Mouse (Mus musculus) CH12.LX (cell line): ENCODE measurements at regions not wholly inside any gene's neighbourhood (a gene's known extent, or its start where the extent isn't known, plus 50 kb on each side); places are given as distances from the start of the nearest gene placed in this dataset.

ENCODE experiments used
- DNase-seq: peaks from one replicate; pipeline ENCODE4 v3.0.0-alpha.2; 2013; ENCODE audit errors: extremely low read depth
- H3K27ac ChIP-seq: 2 replicates; pipeline ENCODE4 v1.5.1; 2012; ENCODE audit warnings: low read depth, mild to moderate bottlenecking, control low read depth, moderate library complexity; ENCODE audit not compliant: insufficient read depth
- H3K27me3 ChIP-seq: replicated peaks from 2 replicates; pipeline ENCODE3; 2012; ENCODE audit warnings: inconsistent platforms
- H3K36me3 ChIP-seq, 2 experiments: replicated peaks in 1 of 2; 2 replicates each; pipeline versions ENCODE3 to v1.6.1; 2012; ENCODE audit warnings: inconsistent platforms in 1 of 2, low read length in 1 of 2, mild to moderate bottlenecking in 1 of 2, mixed read lengths in 1 of 2, moderate library complexity in 1 of 2; ENCODE audit not compliant: control insufficient read depth in 1 of 2, insufficient read depth in 1 of 2
- H3K4me1 ChIP-seq, 2 experiments: 2 replicates each; pipeline ENCODE4 v1.6.1; 2012; ENCODE audit warnings: inconsistent platforms in 1 of 2, moderate library complexity in 1 of 2; ENCODE audit not compliant: insufficient read depth in 2 of 2, control insufficient read depth in 1 of 2
- H3K4me2 ChIP-seq: 2 replicates; pipeline ENCODE4 v1.6.1; 2012; ENCODE audit warnings: low read depth, mild to moderate bottlenecking, control low read depth; ENCODE audit not compliant: poor library complexity, insufficient read depth, severe bottlenecking
- H3K4me3 ChIP-seq, 3 experiments: fragments of 150-350 bp in 1 of 3; sonication (generic) in 1 of 3; replicated peaks in 1 of 3; 2 replicates each; pipeline versions ENCODE3 to v1.5.1; 2011 to 2012; ENCODE audit warnings: low read depth in 2 of 3, low read length in 2 of 3, mild to moderate bottlenecking in 2 of 3, moderate library complexity in 2 of 3, control low read depth in 1 of 3, improper control_type of control experiment in 1 of 3, inconsistent platforms in 1 of 3, mixed read lengths in 1 of 3; ENCODE audit not compliant: poor library complexity in 1 of 3
- H3K79me2 ChIP-seq: replicated peaks from 2 replicates; pipeline ENCODE4 v1.6.1; 2012; ENCODE audit warnings: mild to moderate bottlenecking, moderate library complexity; ENCODE audit not compliant: control insufficient read depth, poor library complexity, insufficient read depth, severe bottlenecking; ENCODE audit errors: extremely low read depth
- H3K9ac ChIP-seq: 2 replicates; pipeline ENCODE4 v1.6.1; 2012; ENCODE audit warnings: low read depth, mild to moderate bottlenecking, control low read depth, moderate library complexity; ENCODE audit not compliant: insufficient read depth
- H3K9me3 ChIP-seq: replicated peaks from 2 replicates; pipeline ENCODE3; 2012; ENCODE audit warnings: low read length, inconsistent platforms, mixed read lengths
- CHD1 ChIP-seq: IDR thresholded peaks from 2 replicates; pipeline ENCODE4 v1.6.1; 2012; ENCODE audit warnings: low read depth, low read length, improper control_type of control experiment, inconsistent platforms
- CHD2 ChIP-seq: IDR thresholded peaks from 2 replicates; pipeline ENCODE4 v1.6.1; 2011; ENCODE audit warnings: low read length, improper control_type of control experiment
- E2F4 ChIP-seq: IDR thresholded peaks from 2 replicates; pipeline ENCODE4 v1.6.1; 2011; ENCODE audit warnings: low read depth, low read length, improper control_type of control experiment; ENCODE audit not compliant: insufficient replicate concordance
- ELF1 ChIP-seq: IDR thresholded peaks from 2 replicates; pipeline ENCODE4 v1.6.1; 2014; ENCODE audit warnings: low read depth, mild to moderate bottlenecking, inconsistent platforms, low read length, improper control_type of control experiment
- ETS1 ChIP-seq: conservative IDR thresholded peaks from 2 replicates; pipeline ENCODE4 v1.6.1; 2012; ENCODE audit warnings: low read depth, mild to moderate bottlenecking, inconsistent platforms, low read length, improper control_type of control experiment, moderate library complexity
- HCFC1 ChIP-seq: IDR thresholded peaks from 2 replicates; pipeline ENCODE4 v1.6.1; 2012; ENCODE audit warnings: low read depth, mild to moderate bottlenecking, inconsistent platforms, low read length, improper control_type of control experiment
- JUN ChIP-seq: IDR thresholded peaks from 2 replicates; pipeline ENCODE4 v1.6.1; 2011; ENCODE audit warnings: low read depth, mild to moderate bottlenecking, low read length, improper control_type of control experiment, moderate library complexity; ENCODE audit not compliant: insufficient read depth
- KAT2A ChIP-seq: IDR thresholded peaks from 2 replicates; pipeline ENCODE4 v1.6.1; 2012; ENCODE audit warnings: low read length, improper control_type of control experiment, inconsistent platforms; ENCODE audit not compliant: insufficient replicate concordance
- MAX ChIP-seq: IDR thresholded peaks from 2 replicates; pipeline ENCODE4 v1.6.1; 2011; ENCODE audit warnings: low read length, improper control_type of control experiment
- MAZ ChIP-seq: IDR thresholded peaks from 2 replicates; pipeline ENCODE4 v1.6.1; 2012; ENCODE audit warnings: low read depth, mild to moderate bottlenecking, inconsistent platforms, low read length, improper control_type of control experiment, moderate library complexity
- MXI1 ChIP-seq: IDR thresholded peaks from 2 replicates; pipeline ENCODE4 v1.6.1; 2011; ENCODE audit warnings: mild to moderate bottlenecking, low read depth, low read length, improper control_type of control experiment
- MYC ChIP-seq: IDR thresholded peaks from 2 replicates; pipeline ENCODE4 v1.6.1; 2011; ENCODE audit warnings: low read depth, mild to moderate bottlenecking, improper control_type of control experiment, low read length
- PAX5 ChIP-seq: IDR thresholded peaks from 2 replicates; pipeline ENCODE4 v1.6.1; 2012; ENCODE audit warnings: low read length, inconsistent platforms, mixed read lengths
- POLR2A ChIP-seq: IDR thresholded peaks from 2 replicates; pipeline ENCODE4 v1.6.1; 2011; ENCODE audit warnings: low read depth, mild to moderate bottlenecking, improper control_type of control experiment, low read length
- POLR2AphosphoS2 ChIP-seq: IDR thresholded peaks from 2 replicates; pipeline ENCODE4 v1.6.1; 2011; ENCODE audit warnings: low read depth, low read length, improper control_type of control experiment
- RAD21 ChIP-seq: IDR thresholded peaks from 2 replicates; pipeline ENCODE4 v1.6.1; 2011; ENCODE audit warnings: low read depth, mild to moderate bottlenecking, low read length, improper control_type of control experiment, moderate library complexity
- RCOR1 ChIP-seq: conservative IDR thresholded peaks from 2 replicates; pipeline ENCODE4 v1.6.1; 2012; ENCODE audit warnings: low read depth, mild to moderate bottlenecking, inconsistent platforms, low read length, improper control_type of control experiment
- SIN3A ChIP-seq: IDR thresholded peaks from 2 replicates; pipeline ENCODE4 v1.6.1; 2012; ENCODE audit warnings: low read length, improper control_type of control experiment, inconsistent platforms
- SMC3 ChIP-seq: IDR thresholded peaks from 2 replicates; pipeline ENCODE4 v1.6.1; 2011; ENCODE audit warnings: low read depth, low read length, improper control_type of control experiment
- UBTF ChIP-seq: IDR thresholded peaks from 2 replicates; pipeline ENCODE4 v1.6.1; 2012; ENCODE audit warnings: low read depth, mild to moderate bottlenecking, inconsistent platforms, low read length, improper control_type of control experiment, moderate library complexity
- USF2 ChIP-seq: conservative IDR thresholded peaks from 2 replicates; pipeline ENCODE4 v1.6.1; 2011; ENCODE audit warnings: low read depth, low read length, improper control_type of control experiment
- ZC3H11A ChIP-seq: IDR thresholded peaks from 2 replicates; pipeline ENCODE4 v1.6.1; 2012; ENCODE audit warnings: low read depth, mild to moderate bottlenecking, inconsistent platforms, low read length, improper control_type of control experiment
- ZMIZ1 ChIP-seq: IDR thresholded peaks from 2 replicates; pipeline ENCODE4 v1.6.1; 2012; ENCODE audit warnings: low read depth, mild to moderate bottlenecking, inconsistent platforms, low read length, improper control_type of control experiment
- ZNF384 ChIP-seq: IDR thresholded peaks from 2 replicates; pipeline ENCODE4 v1.6.1; 2012; ENCODE audit warnings: low read depth, low read length, improper control_type of control experiment, inconsistent platforms
- dilution Hi-C: fragments of 300-500 bp; cut with MboI; formaldehyde crosslinking; loops from 2 replicates; pipeline ENCODE4 v1.14.3; 2020; ENCODE audit warnings: low sequenced_read_pairs; ENCODE audit not compliant: extremely low pct_unique_long_range_greater_than_20kb, extremely low pct_ligation_motif_present
- in situ Hi-C: fragments of 300-500 bp; cut with MboI; formaldehyde crosslinking; loops from 3 replicates; pipeline ENCODE4 v1.14.3; 2019; ENCODE audit warnings: low sequenced_read_pairs, low pct_ligation_motif_present, low pct_unique_long_range_greater_than_20kb, mixed read lengths

DNA sequence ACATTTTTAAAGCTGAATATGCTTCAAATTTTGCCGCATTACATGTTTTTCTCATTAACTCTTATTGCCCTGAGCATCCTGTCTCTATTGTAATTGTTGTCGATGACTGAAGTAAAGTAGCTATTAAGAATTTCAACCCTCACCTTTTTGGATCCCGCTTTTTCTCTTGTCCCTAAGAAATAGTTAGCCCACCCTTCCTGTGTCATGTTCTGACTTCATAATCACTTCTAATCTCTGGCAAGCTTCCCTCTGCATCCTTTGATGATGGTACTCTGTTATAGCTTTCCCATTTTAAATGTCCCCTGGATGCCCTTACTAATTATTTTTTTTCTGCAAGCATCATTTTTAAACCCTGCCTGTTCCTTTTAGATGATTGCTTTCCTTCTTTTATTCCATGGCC lies 191.3 kb downstream of the Cxxc4 start:
- Histone ChIP-seq H3K27ac (no peak overlapping the region), H3K79me2 (no peaks in the 10 kb centered on the region)
- in situ Hi-C loops, result no loop called here
- TF ChIP-seq ZMIZ1 (no peak), ETS1 (no peak), SMC3 (no peak), UBTF (no peak), MXI1 (no peak), RAD21 (no peak), E2F4 (no peak), ELF1 (no peak), POLR2A (no peak), KAT2A (no peak), POLR2AphosphoS2 (no peak), ZNF384 (no peak), SIN3A (no peak), MAX (no peak)
- TF ChIP-seq, all 38 proteins: peak for 0
- H3K4me1 ChIP-seq, result no peaks in the 10 kb centered on the region
- H3K4me3 ChIP-seq, result no peak overlapping the region
- no peak overlapping the region for H3K4me2 ChIP-seq
- DNase-seq, result no peak
- H3K36me3 ChIP-seq, result no peaks in the 10 kb centered on the region
- dilution Hi-C loops, result no loop called here
- no peak overlapping the region for H3K9ac ChIP-seq
- H3K9me3 ChIP-seq, result no peaks in the 10 kb centered on the region
- H3K27me3 ChIP-seq, result no peaks in the 10 kb centered on the region

DNA sequence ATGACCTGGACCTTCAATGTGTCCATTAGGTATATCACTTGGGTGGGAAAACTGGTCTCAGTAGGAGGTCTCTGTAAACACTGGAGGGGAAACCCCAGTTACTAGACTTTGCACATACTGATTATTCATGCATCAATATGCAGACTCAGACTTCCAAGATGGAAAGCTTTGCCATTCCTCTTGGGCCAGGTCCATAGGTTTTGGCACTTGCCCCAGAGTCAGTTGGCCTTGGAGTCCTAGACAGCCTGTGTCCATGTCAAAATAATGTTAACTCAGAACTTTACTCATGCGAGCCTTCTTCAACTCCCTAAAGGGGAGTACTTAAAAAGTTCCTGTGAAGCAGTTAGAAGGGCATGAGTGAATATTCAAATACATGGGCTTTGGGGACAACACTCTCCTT lies 230.3 kb downstream of the Cxxc4 start:
- dilution Hi-C loops, result no loop called here
- in situ Hi-C loops, result no loop called here
- H3K79me2 ChIP-seq, result no peaks in the 10 kb centered on the region

More for the DNA sequence above, 230.3 kb downstream of the Cxxc4 start:
- no peaks in the 10 kb centered on the region for H3K9me3 ChIP-seq
- peaks cover 4 to 8% of the 10 kb centered on the region in 2 experiments; a peak in 2 of 4 replicates for H3K4me1 ChIP-seq
- H3K27me3 ChIP-seq, result no peaks in the 10 kb centered on the region
- TF ChIP-seq MAZ, result no peak
- no peak for TF ChIP-seq USF2
- TF ChIP-seq RCOR1, result no peak
- no peak for TF ChIP-seq RAD21
- TF ChIP-seq MYC, result no peak
- no peak for TF ChIP-seq PAX5
- TF ChIP-seq HCFC1, result no peak
- no peak for TF ChIP-seq ZC3H11A
- no peak for TF ChIP-seq JUN
- TF ChIP-seq UBTF, result no peak
- TF ChIP-seq SMC3, result no peak
- no peak for TF ChIP-seq CHD1
- no peak for TF ChIP-seq CHD2
- TF ChIP-seq ELF1, result no peak
- no peak for TF ChIP-seq KAT2A
- TF ChIP-seq E2F4, result no peak
- no peak for DNase-seq
- H3K27ac ChIP-seq, result no peak overlapping the region
- H3K9ac ChIP-seq, result no peak overlapping the region
- no peaks in the 10 kb centered on the region for H3K36me3 ChIP-seq
- H3K4me2 ChIP-seq, result no peak overlapping the region
- no peak overlapping the region for H3K4me3 ChIP-seq
